Mouse (Mus musculus) T-cell, adult 66 days (primary cell): ENCODE results near the gene Hcn3. TPM values are rescaled to one million over a fixed set of nuclear protein-coding genes. Genes with fewer than 3 reads are reported as not detected.

Experiments
- total RNA-seq, 2 experiments: library from RNA; stranded (reverse); gene quantifications; 3 replicates in 1 of 2; 4 replicates in 1 of 2; pipeline ENCODE4 v1.2.4; 2023

Gene Hcn3
- total RNA-seq: 10 to 100 TPM; 11.3 to 14.4 TPM

DNA sequence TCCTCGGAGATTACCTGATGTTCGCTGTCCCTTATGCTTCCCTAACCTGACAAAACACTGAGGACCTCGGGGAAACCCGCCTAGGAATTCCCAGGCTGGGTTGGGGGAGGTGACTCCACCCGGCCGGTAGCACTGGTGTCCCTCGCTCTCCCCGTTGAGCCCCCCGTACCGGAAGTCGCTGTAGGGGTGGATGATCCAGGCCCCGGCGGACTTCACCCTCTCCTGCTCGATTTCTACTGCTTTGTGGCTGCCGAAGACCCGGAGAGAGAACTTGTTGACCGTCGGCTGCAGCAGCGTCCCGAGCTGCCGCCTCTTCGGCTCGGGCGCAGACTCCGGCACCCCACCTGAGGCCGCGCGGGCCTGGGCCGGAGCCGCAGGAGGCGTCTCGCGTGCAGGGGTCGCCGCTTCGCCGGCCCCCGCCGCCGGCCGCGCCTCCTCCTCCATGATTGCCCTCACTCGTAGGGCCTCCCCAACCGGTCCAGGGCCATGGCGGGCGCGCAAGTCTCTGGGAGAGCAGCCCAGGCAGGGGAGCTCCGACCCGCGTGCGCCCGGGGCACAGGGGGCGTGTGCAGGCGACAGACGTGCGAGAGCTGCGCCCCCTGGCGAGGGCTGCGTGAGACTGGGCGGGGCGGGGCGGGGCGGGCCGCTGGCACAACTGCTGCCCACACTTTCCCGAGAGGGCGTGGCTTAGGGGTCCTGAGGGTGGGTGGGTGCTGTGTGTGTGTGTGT lies at the start of gene Hcn3:
Gene Hcn3, minus strand, starts transcription at position 581 of the 729 bp plus-strand sequence.

DNA sequence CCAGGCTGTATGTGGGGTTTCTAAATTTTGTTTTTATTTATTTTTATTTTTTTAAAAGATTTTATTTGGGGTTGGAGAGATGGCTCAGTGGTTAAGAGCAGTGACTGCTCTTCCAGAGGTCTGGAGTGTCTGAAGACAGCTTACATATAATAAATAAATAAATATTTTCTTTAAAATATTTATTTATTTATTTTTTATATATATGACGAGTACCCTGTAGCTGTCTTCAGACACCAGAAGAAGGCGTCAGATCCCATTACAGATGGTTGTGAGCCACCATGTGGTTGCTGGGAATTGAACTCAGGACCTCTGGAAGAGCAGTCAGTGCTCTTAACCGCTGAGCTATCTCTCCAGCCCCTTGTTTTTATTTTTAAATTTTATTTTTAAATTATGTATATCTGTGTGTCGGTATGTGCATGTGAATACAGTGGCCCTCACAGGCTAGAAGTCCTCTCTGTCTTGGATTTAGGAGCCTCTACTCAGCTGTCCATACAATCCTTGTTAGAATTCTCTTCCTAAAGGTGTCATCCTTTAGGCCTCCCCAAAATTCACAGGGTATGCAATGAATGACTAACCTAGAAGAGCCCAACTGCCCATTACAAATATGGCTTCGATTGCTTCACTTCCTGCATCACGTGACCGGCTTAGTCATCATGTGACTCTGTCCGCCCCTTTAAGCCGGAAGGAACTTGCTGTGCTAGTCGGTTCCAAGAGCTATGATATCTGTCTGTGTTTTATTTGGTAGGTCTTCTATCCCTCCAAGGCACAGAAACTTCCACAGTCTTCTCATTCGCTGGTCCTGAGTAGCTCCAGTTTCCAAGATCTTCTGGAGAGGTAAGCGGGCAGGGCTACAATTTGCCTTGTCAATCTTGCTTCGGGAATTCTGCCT lies 42.5 kb upstream of the Hcn3 start, which contains the start of gene Gba:
Gene Gba, plus strand, starts transcription at position 676 of the 889 bp plus-strand sequence.

DNA sequence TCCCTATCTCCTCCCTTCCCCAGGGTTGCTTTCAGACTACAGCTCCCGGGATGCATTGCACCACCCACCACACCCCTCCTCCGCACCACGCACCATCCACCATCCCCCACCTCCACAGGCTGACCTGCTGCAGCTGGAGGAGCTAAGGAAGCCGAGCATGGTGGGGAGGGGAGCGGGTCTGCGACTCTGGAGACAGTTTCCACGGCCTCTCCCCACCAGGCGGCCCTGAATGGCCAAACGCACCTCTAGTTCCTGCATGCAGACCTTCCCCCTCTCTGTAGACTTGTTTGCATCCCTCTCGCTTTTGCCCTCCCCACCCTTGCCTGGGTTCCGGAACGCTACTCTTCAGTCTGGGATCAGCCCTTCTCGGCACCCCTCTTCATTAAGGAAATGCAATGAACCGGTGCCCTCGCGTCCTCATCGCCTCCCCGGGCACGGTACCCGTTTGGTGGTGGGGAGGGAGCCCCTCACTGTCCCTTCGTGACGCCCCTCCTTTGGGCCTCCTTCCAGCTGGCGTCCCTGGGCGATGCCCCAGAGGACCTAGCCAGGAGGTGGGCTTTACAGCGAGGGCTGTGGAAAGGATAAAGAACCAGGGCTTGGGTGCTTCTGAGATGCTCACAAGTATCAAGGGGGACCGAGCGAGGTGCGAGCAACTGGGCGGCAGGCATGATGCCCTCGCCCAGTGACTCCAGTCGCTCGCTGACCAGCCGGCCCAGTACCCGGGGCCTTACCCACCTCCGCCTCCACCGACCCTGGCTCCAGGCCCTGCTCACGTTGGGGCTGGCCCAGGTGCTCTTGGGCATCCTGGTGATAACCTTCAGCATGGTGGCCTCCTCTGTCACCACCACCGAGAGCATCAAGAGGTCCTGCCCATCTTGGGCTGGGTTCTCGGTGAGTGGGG lies 23.3 kb upstream of the Hcn3 start, which contains the start of gene Fam189b:
Gene Fam189b, plus strand, starts transcription at position 86 of the 901 bp plus-strand sequence.

DNA sequence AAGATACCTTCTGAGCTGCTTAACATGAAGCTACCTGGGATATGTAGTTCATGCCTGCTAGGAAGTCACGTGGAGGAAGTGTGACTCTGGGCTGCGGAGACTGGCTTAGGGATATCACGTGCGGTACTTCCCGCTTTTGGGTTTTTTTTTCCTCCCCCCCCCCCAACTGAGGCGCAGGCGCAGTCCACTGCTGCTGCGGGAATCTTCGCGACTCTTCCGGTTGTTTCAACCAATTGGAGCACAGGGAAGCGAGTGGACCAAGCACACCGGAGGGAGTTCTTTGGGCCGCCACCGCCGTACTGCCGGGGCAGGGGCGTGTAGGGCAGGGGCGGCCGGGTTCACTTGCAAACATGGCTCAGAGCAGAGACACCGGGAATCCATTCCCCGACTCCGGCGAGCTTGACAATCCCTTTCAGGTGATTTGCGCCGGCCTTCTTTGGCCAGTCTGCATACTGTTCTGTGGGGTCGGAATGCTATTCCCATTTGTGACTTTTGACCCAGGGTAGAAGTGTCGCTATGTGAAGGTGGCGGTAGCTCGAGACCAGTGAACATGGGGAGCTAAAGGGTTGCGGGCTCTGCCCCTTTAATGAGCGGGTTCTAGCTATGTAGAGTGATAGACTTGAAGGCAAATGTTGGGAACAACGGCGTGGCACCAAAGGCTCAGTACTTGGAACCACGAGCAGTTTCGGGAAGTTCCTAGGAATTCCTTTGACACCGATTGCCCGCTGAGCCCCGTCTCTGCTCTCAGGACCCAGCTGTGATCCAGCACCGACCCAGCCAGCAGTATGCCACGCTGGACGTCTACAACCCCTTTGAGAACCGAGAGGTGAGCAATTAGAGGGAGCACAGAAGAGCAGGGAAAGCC lies 17.5 kb upstream of the Hcn3 start, which contains the start of gene Scamp3:
Gene Scamp3, plus strand, starts transcription at position 232 of the 865 bp plus-strand sequence.

DNA sequence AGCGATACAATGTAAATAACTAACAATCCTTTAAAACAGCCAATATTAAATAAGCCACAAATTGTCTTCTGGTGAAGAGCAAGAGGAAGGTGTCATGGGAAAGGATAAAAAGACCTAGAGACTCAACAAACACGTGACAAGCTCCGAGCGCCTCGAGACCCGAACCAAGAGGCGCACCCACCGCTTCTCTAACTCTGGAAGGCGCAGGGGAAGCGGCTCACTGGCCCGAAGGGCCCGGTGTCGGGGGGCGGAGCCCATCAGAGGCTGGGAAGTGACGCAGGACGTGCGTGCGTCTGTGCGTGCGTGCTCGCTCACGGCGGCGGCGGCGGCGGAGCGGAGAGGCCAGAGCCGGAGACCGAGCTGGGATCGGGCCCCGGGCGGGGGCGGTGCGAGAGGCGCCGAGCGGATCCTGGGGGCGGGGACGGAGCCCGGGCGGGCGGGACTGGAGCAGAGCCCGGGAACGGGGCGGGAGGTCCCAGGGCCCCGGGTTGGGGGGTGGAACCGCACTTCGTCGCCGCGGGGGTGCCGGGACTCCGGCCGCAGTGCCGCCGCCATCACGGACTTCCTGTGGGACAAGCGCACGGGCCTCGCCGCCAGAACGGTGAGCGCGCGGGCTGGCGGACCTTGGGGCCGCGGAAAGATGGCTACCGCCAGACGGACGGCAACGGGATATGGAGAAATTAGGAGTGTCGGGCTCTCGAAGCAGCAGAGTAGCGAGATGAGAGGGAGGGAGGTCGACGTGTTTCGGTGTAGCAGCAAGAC lies 4.7 kb upstream of the Hcn3 start, which contains the start of gene Clk2:
Gene Clk2, plus strand, starts transcription at position 290 of the 762 bp plus-strand sequence.

DNA sequence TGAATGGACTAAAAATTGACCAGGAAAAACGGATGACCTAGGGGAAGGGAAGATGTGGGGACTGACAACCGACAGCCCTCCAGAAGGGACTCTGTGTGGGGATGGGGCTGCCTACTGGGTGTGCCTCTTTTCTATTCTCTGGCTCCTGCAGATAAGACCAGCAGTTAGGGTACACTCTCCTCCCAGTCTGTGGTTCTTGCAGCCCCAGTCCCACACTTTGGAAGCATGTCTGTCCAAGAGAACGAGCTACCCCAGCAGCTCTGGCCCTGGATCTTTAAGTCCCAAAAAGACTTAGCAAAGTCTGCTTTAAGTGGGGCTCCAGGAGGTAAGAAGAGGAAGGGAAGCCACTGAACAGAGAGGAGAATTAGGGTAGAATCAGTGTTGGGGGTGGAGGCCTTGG lies 24.0 kb downstream of the Hcn3 start, which contains the start of gene Pklr:
Gene Pklr, plus strand, starts transcription at position 185 of the 400 bp plus-strand sequence.

DNA sequence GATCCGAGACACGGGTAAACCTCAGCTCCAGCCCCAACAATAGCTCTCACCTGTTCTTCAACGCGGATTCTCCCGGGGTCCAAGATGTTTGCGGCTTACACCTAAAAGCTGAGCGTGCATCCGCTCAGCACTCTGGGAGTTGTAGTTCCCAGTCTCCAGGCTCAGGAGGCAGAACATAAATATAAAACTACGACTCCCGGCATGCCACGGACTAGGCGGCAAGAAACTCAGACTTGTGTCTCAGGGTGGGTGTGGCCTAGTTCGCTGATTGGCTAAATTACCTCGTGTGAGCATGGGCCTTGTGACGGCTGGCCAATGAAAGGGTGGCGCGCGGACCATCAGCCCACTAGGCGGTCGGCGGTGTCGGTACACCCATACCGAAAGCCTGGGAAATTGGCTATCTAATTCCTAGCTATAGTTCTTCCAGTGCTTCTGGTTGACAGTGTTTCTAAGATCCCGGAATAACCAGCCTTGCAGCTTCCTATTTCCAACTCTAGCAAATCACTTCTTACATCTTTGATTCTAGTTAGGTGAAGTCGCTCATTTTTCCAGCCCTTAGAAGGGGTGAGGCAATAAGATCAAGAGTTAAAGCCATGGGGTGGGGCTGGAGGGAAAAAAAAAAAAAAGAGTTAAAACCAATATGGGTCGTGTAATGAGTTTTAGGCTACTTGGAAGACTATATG lies 58.0 kb downstream of the Hcn3 start, which contains the start of gene Fdps:
Gene Fdps, minus strand, starts transcription at position 148 of the 683 bp plus-strand sequence.

DNA sequence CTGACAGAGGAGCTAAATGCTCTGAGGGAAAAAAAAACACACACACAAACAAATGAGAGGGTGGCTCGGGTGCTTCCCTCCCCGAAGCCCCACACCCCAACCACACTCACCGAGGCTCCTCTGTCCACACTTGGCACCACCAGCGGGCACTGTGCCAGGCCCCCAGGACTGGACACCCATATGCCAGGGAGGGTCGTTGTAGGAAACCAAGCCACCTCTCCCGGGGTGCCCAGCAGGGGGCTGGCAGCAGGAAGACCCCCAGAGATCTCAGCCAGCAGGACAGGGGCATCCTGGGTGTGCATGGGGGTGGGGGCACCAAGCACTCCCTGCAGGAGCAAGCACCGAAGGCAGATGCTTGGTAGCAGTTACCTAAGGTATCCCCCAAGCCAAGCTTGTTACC lies 59.2 kb downstream of the Hcn3 start, which contains the start of gene Gm43738:
Gene Gm43738, minus strand, starts transcription at position 289 of the 400 bp plus-strand sequence.

Other genes starting within 250 kb of the Hcn3 start
- 10 to 100 TPM; 17.6 to 18.2 TPM for gene Msto1, start 246.2 kb downstream of the Hcn3 start, total RNA-seq
- 10 to 100 TPM; 82.1 to 86.5 TPM for gene Ash1l, start 209.6 kb downstream of the Hcn3 start, total RNA-seq
- 100 to 1,000 TPM in 1 of 2 experiments, 10 to 100 TPM in 1; 94.8 to 105 TPM for gene Dap3, start 209.0 kb downstream of the Hcn3 start, total RNA-seq
- gene Rusc1, start 66.9 kb downstream of the Hcn3 start, total RNA-seq: 10 to 100 TPM; 61.7 to 65.0 TPM
- under 1 TPM in 1 of 2 experiments, not detected in 1; 0.26 TPM for gene Gm43738, start 59.1 kb downstream of the Hcn3 start, total RNA-seq
- 10 to 100 TPM; 32.7 to 40.2 TPM for gene Fdps, start 58.2 kb downstream of the Hcn3 start, total RNA-seq
- gene Pklr, start 24.1 kb downstream of the Hcn3 start, total RNA-seq: under 1 TPM; 0.74 to 0.96 TPM
- 100 to 1,000 TPM; 123 to 131 TPM for gene Clk2, start 4.6 kb upstream of the Hcn3 start, total RNA-seq
- gene Scamp3, start 17.3 kb upstream of the Hcn3 start, total RNA-seq: 100 to 1,000 TPM; 159 to 177 TPM
- 100 to 1,000 TPM; 178 to 181 TPM for gene Fam189b, start 22.9 kb upstream of the Hcn3 start, total RNA-seq
- gene Gba, start 42.7 kb upstream of the Hcn3 start, total RNA-seq: 10 to 100 TPM; 64.0 to 68.6 TPM
- gene Thbs3, start 55.0 kb upstream of the Hcn3 start, total RNA-seq: 1 to 10 TPM; 3.4 to 6.3 TPM
- gene Mtx1, start 66.9 kb upstream of the Hcn3 start, total RNA-seq: 10 to 100 TPM; 85.4 to 95.2 TPM
- gene Muc1, start 68.9 kb upstream of the Hcn3 start, total RNA-seq: under 1 TPM in 1 of 2 experiments, not detected in 1; 0.87 TPM
- gene Krtcap2, start 85.8 kb upstream of the Hcn3 start, total RNA-seq: 100 to 1,000 TPM; 100 to 110 TPM
- 1 to 10 TPM; 1.6 to 2.3 TPM for gene Trim46, start 86.1 kb upstream of the Hcn3 start, total RNA-seq
- gene Dpm3, start 99.2 kb upstream of the Hcn3 start, total RNA-seq: 10 to 100 TPM; 68.1 to 70.0 TPM
- 100 to 1,000 TPM in 1 of 2 experiments, 10 to 100 TPM in 1; 98.1 to 113 TPM for gene Slc50a1, start 110.4 kb upstream of the Hcn3 start, total RNA-seq
- gene Efna1, start 120.9 kb upstream of the Hcn3 start, total RNA-seq: not detected
- not detected for gene Efna3, start 162.8 kb upstream of the Hcn3 start, total RNA-seq
- gene Efna4, start 177.8 kb upstream of the Hcn3 start, total RNA-seq: not detected
- gene Adam15, start 189.8 kb upstream of the Hcn3 start, total RNA-seq: 10 to 100 TPM; 11.4 to 12.0 TPM
- not detected for gene Dcst2, start 201.8 kb upstream of the Hcn3 start, total RNA-seq
- under 1 TPM in 1 of 2 experiments, not detected in 1; 0.76 TPM for gene Dcst1, start 205.1 kb upstream of the Hcn3 start, total RNA-seq
- 100 to 1,000 TPM in 1 of 2 experiments, 10 to 100 TPM in 1; 98.0 to 107 TPM for gene Zbtb7b, start 234.6 kb upstream of the Hcn3 start, total RNA-seq
- gene Lenep, start 242.6 kb upstream of the Hcn3 start, total RNA-seq: under 1 TPM in 1 of 2 experiments, not detected in 1; 0.89 TPM